Mouse (Mus musculus) adipocyte (in vitro differentiated cells): ENCODE results near the gene Ckap4.
"Not testable (repeated sequence)": the region's sequence is repeated elsewhere in the genome, so short reads cannot be mapped to it uniquely, and the experiment has no call there.

Experiments
- DNase-seq: peaks from one replicate; pipeline ENCODE4 v3.0.0-alpha.2; 2016; ENCODE audit warnings: low spot score

Gene Ckap4

GRCm38 (mm10) chr10:84498867-84499266 is 35.0 kb downstream of the Ckap4 start:
- no peak for DNase-seq

DNA sequence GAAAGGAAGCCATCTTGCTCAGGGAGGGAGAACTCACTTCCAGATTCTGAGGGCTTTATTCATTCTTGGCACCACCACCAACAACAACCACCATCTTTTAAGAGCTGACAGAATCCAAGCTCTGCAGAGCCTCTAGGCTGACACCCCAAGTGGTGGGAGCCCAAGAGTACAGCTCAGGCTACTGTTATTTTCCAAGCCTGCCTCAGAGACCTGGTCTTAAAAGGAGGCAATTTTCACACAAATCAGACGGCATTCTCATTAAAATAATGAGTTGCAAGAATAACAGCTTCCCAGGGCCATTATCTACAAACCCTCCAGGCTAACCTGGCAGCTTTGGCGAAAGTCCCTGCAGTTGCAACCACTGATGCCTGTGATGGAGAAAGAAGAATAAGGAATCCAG is 37.1 kb downstream of the Ckap4 start:
- DNase-seq, result no peak

DNA sequence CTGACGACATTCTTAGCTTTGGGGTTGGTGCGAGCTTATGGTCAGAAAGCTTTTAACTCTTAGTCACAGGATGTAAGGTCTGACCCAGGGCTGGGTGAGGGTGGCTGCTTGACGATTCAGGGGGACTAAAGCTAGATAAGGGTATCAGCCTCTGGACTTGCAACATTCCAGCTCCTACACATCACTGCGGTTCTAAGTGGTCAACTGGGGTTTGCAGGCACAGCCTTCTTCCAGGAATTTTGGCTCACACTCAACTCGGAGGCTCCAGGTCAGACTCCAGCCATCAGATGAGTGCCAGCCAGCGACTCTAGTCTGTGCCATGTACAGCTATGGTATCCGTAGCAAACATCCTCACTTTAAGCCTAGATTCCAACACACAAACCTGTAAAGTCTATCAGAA is 39.4 kb downstream of the Ckap4 start:
- no peak for DNase-seq

- no peak for DNase-seq
Observed at GRCm38 (mm10) chr10:84490115-84490514, 43.7 kb downstream of the Ckap4 start.

DNA sequence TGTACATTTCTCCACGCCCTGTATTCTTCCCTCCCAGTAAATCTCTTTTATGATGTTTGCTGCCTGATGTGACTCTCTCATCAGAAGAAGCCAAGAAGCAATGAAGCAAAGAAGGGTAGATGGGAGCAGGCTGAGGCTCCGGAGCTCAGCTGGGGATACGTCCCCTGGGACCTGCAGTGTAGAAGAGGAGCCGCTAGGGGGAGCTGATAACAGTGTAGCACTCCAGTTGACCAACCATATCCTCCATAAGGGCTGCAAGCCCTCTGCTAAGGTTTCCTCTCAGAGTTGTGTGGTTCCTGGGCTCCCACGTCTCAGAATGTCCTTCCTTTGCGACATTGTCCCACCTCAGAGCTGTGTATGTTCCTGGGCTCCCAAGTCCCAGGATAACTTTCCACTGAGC is 45.5 kb downstream of the Ckap4 start:
- peak; percentile 20 for DNase-seq

GRCm38 (mm10) chr10:84484661-84485060 is 49.2 kb downstream of the Ckap4 start:
- no peak for DNase-seq

DNA sequence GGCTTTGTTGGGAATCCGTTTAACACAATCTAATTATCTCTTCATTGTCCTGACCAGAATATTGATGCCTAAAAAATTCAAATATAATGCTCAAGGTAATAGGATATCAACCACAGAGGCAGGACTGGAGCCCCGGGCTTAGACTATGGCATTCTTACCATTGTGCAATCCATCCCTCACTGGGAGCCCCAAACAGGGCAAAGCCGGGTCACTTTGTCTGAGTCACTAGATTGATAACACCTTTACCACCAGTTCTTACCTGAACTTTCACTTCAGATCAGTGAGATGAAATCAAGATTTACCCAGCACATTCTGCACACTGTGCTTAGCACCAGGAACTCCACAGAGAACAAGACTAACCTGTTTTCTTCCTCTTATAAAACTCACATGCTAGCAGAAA is 50.3 kb downstream of the Ckap4 start:
- DNase-seq, result no peak

DNA sequence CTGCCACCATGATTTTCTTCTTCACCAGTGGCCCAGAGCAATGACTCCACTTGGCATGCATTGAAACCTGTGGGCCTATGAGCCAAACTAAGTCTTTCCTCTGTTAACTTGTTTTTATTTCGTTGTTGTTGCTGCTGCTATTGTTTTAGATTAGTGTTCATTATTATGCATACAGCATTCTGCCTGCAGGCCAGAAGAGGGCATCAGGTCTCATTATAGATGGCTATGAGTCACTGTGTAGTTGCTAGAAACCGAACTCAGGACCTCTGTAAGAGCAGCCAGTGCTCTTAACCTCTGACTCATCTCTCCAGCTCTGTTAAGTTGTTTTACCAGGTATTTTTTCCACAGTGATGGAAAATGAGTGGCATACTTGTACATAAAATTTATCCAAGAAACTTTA is 50.8 kb downstream of the Ckap4 start:
- DNase-seq, result no peak

DNA sequence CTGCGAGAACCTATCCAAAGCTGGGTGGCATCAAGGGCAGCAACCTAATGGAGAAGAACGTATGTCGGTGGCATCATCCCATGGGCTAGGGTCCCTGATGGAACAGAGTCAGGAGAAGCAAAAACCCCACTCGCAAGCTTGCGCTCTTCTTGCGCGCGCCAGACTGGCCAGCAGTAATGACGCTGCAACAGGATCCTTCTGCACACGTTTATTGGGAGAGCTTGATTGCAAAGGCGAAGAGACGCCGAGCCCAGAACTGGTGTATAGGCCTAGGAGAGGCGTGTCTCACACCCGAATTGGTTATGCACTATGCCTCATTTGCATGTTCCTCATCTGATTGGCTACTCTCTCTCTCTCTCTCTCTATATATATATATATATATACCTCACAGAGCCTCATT is 51.4 kb downstream of the Ckap4 start:
- not testable (repeated sequence) for DNase-seq

- no peak for DNase-seq
Observed at GRCm38 (mm10) chr10:84481327-84481671, 52.6 kb downstream of the Ckap4 start.

DNA sequence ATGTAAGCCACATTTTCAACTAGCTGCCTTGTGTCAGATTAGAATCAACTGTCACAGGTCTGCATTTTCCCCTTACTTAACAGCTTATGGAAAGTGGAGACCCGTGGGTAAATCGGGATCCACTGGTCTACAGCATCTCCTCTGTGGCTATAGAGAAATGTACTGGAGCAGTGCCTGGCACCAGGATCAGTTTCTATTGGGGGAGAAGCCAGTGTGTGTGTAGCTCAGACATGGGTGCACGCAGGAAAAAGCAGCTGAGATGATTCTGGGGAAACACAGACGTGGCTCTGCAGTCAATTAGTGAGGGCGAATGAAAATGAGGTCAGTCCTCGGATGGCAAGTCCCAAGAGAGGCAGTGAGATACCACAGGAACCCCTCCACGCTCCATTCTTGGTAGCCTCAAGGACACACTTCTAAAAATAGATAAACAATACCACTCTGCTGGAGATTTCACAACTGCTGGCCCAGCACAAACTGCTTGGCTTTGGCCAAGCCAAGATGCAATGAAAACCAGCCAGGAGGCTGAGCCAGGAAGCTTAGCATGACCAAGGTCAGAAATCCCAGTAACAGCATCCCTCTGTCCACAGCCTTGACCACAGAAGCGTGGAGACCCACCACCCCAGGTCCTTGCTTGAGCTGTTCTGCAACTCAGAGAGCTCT is 53.1 kb downstream of the Ckap4 start:
- DNase-seq, result peak; percentile 84

DNA sequence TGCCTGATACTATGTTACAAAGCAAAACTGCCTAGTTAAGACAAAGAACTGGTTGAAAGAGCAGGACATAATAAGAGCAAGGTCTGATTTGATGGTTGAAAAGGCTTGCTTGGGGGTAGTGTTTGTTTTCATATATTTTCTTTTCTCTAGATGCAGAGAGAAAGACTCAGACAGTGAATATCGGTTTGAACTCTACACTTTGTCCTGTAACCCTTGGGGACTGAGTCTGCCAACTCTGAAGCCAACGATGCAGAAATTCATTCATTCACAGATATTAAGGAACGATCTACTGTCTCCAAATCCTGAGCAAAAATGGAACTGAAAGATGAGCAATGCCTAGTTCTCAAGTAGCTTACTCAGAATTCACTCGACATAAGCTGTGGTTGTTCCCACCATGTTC is 53.7 kb downstream of the Ckap4 start:
- DNase-seq, result no peak

GRCm38 (mm10) chr10:84477613-84478076 is 56.2 kb downstream of the Ckap4 start:
- DNase-seq, result no peak

- DNase-seq, result no peak
Observed at GRCm38 (mm10) chr10:84477045-84477612, 56.7 kb downstream of the Ckap4 start.
